Mouse (Mus musculus) neural tube, embryonic 12.5 days (tissue): Measurements from ENCODE around the gene Cd2. TPM values are rescaled to one million over a fixed set of nuclear protein-coding genes. Genes with fewer than 3 reads are reported as not detected.

ENCODE experiments used
- ATAC-seq: fragments of 200-750 bp; cut with Nextera tagmentation; 2 replicates; pipeline ENCODE4 v1.8.0; 2017; ENCODE audit warnings: low read depth, mild to moderate bottlenecking, moderate TSS enrichment, moderate library complexity; ENCODE audit not compliant: low FRiP score
- H3K27ac ChIP-seq: fragments of 300-500 bp; sonication (generic); 2 replicates; pipeline ENCODE4 v1.5.1; 2016
- H3K27me3 ChIP-seq: fragments of 300-500 bp; sonication (generic); replicated peaks from 2 replicates; pipeline ENCODE4 v1.6.1; 2016; ENCODE audit warnings: mild to moderate bottlenecking
- H3K36me3 ChIP-seq: fragments of 300-500 bp; sonication (generic); 2 replicates; pipeline ENCODE4 v1.6.1; 2016; ENCODE audit warnings: mild to moderate bottlenecking
- H3K4me1 ChIP-seq: fragments of 300-500 bp; sonication (generic); 2 replicates; pipeline ENCODE4 v1.6.1; 2016
- H3K4me2 ChIP-seq: fragments of 300-500 bp; sonication (generic); replicated peaks from 2 replicates; pipeline ENCODE4 v1.6.1; 2016; ENCODE audit warnings: mild to moderate bottlenecking
- H3K4me3 ChIP-seq: fragments of 300-500 bp; sonication (generic); 2 replicates; pipeline ENCODE4 v1.5.1; 2016
- H3K9ac ChIP-seq: fragments of 300-500 bp; sonication (generic); 2 replicates; pipeline ENCODE4 v1.6.1; 2016; ENCODE audit warnings: mild to moderate bottlenecking
- H3K9me3 ChIP-seq: fragments of 300-500 bp; sonication (generic); 2 replicates; pipeline ENCODE4 v1.6.1; 2016; ENCODE audit warnings: mild to moderate bottlenecking
- WGBS: fragments of 180-500 bp; shearing (Covaris S2); methylation state at CpG from one replicate; pipeline ENCODE4 v1.1.7; 2016; 5-methylcytosine and 5-hydroxymethylcytosine counted together
- polyA plus RNA-seq: library from polyadenylated mRNA; unstranded; fragments of >200 nt; fragmentation: Nextera tagmentation; extraction: Ambion mirVana; gene quantifications from 2 replicates; pipeline ENCODE4 v1.2.1, GENCODE M21; 2016

Gene Cd2
- polyA plus RNA-seq, 1 experiment from 2014 or later: not detected

DNA sequence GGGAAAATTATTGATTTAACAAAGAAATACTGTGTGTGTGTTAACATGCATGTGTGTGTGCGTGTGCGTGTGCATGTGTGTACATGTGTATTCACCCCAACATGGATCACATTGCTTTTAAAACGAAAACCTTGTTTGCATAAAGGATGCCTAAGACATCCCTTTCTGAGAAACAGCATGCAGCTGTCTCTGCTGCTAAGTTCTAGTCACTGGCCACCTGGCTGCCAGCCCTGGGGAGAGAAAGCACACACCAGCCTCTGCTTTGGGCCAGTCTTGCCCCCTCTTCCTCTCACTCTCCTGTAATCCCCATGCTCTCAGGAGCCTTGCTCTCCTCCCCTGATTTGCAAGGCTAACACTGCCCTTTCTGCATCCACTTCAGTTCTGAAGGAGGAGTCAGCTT lies 1.7 kb upstream of the Cd2 start:
- no peak overlapping the region for H3K4me3 ChIP-seq
- no peak overlapping the region for H3K27ac ChIP-seq
- H3K9me3 ChIP-seq: no peaks in the 10 kb centered on the region
- no peaks in the 10 kb centered on the region for H3K36me3 ChIP-seq
- no peak overlapping the region for H3K9ac ChIP-seq
- H3K4me2 ChIP-seq: no peak overlapping the region
- ATAC-seq: no peak
- H3K27me3 ChIP-seq: no peaks in the 10 kb centered on the region
- 88% methylated on average over 3 of the region's 3 CpGs for WGBS
- no peaks in the 10 kb centered on the region for H3K4me1 ChIP-seq

- no peaks in the 10 kb centered on the region for H3K36me3 ChIP-seq
- H3K9me3 ChIP-seq: no peaks in the 10 kb centered on the region
- H3K9ac ChIP-seq: no peak overlapping the region
- 89% methylated on average over 12 of the region's 12 CpGs for WGBS
- no peak for ATAC-seq
- H3K4me3 ChIP-seq: no peak overlapping the region
- no peak overlapping the region for H3K27ac ChIP-seq
- no peaks in the 10 kb centered on the region for H3K4me1 ChIP-seq
- no peak overlapping the region for H3K4me2 ChIP-seq
- no peaks in the 10 kb centered on the region for H3K27me3 ChIP-seq
These were observed 1.1 kb downstream of the Cd2 start for GRCm38 (mm10) chr3:101286336-101287325.

GRCm38 (mm10) chr3:101285851-101286250 lies 1.9 kb downstream of the Cd2 start:
- no peak overlapping the region for H3K4me2 ChIP-seq
- no peaks in the 10 kb centered on the region for H3K27me3 ChIP-seq
- H3K9me3 ChIP-seq: no peaks in the 10 kb centered on the region
- no peaks in the 10 kb centered on the region for H3K36me3 ChIP-seq
- no peak overlapping the region for H3K9ac ChIP-seq
- H3K4me3 ChIP-seq: no peak overlapping the region
- 93% methylated on average over 12 of the region's 12 CpGs for WGBS
- no peak overlapping the region for H3K27ac ChIP-seq
- peaks cover 2% of the 10 kb centered on the region for H3K4me1 ChIP-seq
- no peak for ATAC-seq

DNA sequence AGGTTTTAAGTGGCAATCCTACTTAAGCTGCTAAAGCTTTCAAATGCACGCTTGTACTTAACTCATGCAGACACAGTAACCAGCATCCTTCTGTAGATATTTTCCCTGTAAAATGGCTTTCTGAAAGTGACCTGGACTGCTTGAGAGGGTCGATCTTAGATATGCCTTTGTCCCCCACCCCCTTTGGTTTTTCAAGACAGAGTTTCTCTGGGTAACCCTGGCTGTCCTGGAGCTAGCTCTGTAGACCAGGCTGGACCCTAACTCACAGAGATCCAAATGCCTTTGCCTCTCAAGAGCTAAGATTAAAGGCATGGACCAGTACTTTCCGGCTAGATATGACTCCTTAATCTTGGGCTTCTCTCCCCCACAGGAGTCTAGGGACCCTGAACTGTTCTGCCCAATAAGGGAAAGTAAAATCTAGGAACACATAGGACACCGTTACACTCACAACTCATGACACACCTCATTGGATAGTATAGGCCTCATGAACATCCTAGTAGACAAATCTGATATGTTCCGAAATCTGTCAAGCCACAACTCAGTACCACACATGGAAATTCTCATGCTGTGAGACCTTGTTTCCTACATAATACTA lies 2.6 kb downstream of the Cd2 start:
- 94% methylated on average over 5 of the region's 5 CpGs for WGBS
- no peak overlapping the region for H3K4me3 ChIP-seq
- ATAC-seq: no peak
- peaks cover 4% of the 10 kb centered on the region for H3K4me1 ChIP-seq
- no peaks in the 10 kb centered on the region for H3K27me3 ChIP-seq
- no peak overlapping the region for H3K27ac ChIP-seq
- H3K9ac ChIP-seq: no peak overlapping the region
- H3K4me2 ChIP-seq: no peak overlapping the region
- H3K36me3 ChIP-seq: no peaks in the 10 kb centered on the region
- no peaks in the 10 kb centered on the region for H3K9me3 ChIP-seq

GRCm38 (mm10) chr3:101283869-101284706 lies 3.7 kb downstream of the Cd2 start:
- WGBS: 88% methylated on average over 13 of the region's 13 CpGs
- Histone ChIP-seq H3K9ac (no peak overlapping the region), H3K4me3 (no peak overlapping the region), H3K4me2 (no peak overlapping the region), H3K4me1 (peaks cover 4% of the 10 kb centered on the region), H3K27ac (no peak overlapping the region), H3K36me3 (no peaks in the 10 kb centered on the region), H3K27me3 (no peaks in the 10 kb centered on the region), H3K9me3 (no peaks in the 10 kb centered on the region)
- no peak for ATAC-seq

- Histone ChIP-seq H3K27me3 (no peaks in the 10 kb centered on the region), H3K9me3 (no peaks in the 10 kb centered on the region), H3K27ac (no peak overlapping the region), H3K9ac (no peak overlapping the region), H3K4me3 (no peak overlapping the region), H3K36me3 (no peaks in the 10 kb centered on the region), H3K4me2 (no peak overlapping the region), H3K4me1 (peaks cover 4% of the 10 kb centered on the region)
- no peak for ATAC-seq
- WGBS: 79% methylated on average over 4 of the region's 4 CpGs
These were observed 4.3 kb downstream of the Cd2 start for GRCm38 (mm10) chr3:101283441-101283840.

DNA sequence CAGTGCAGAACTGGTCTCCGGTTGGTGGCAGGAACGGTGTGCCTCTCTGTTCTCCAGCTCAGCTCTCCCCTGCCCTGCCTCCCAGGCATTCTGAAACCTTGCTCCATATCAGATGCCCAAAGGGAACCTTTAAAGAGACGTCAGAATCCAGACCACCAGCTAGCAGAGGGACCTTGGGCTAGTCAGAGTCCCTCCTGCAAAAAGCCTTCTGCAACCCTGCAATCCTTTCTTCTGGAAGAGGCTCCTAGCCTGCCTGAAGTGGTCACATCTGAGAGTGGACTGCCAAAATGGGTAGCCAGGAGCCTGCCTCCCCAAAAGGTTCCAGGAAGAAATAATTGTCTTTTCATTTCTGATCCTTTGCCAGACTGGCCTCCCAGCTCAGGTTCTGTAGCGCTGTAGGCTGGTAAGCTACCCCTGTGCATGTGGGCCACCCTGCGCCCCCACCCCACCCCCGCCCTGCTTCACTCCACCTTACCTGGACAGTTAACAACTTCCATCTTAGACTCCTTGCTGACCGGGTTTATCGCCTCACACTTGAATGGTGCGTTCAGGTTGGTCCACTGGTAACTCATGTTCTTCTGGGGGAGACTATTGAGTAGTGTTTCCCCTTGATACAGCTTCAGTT lies 5.1 kb downstream of the Cd2 start:
- H3K9ac ChIP-seq: no peak overlapping the region
- H3K4me3 ChIP-seq: no peak overlapping the region
- no peak for ATAC-seq
- H3K36me3 ChIP-seq: no peaks in the 10 kb centered on the region
- WGBS: 87% methylated on average over 9 of the region's 9 CpGs
- H3K27me3 ChIP-seq: no peaks in the 10 kb centered on the region
- H3K27ac ChIP-seq: no peak overlapping the region
- no peaks in the 10 kb centered on the region for H3K9me3 ChIP-seq
- no peak overlapping the region for H3K4me2 ChIP-seq
- H3K4me1 ChIP-seq: peaks cover 4% of the 10 kb centered on the region

DNA sequence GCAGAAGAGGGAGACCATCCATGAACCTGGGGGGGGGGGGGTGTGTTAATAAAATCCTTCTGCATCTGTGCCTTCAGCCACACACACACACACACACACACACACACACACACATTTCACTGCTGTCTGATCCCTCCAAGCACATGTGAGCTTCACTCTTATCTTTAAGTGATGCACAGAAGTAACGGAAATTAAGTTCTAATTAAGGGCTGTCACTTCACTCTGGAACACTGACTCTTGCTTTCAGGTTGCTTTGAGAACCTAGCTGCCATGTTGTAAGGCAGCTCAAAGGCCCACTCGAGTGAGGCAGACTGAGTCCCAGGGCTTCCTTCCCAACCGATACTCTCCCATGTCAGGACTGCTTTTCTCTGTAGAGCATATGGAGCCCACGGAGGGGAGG lies 5.9 kb downstream of the Cd2 start:
- no peak overlapping the region for H3K4me2 ChIP-seq
- no peak overlapping the region for H3K9ac ChIP-seq
- no peak overlapping the region for H3K4me3 ChIP-seq
- no peak for ATAC-seq
- WGBS: 76% methylated on average over 4 of the region's 4 CpGs
- no peaks in the 10 kb centered on the region for H3K9me3 ChIP-seq
- H3K27ac ChIP-seq: no peak overlapping the region
- H3K4me1 ChIP-seq: peaks cover 4% of the 10 kb centered on the region
- no peaks in the 10 kb centered on the region for H3K27me3 ChIP-seq
- no peaks in the 10 kb centered on the region for H3K36me3 ChIP-seq

DNA sequence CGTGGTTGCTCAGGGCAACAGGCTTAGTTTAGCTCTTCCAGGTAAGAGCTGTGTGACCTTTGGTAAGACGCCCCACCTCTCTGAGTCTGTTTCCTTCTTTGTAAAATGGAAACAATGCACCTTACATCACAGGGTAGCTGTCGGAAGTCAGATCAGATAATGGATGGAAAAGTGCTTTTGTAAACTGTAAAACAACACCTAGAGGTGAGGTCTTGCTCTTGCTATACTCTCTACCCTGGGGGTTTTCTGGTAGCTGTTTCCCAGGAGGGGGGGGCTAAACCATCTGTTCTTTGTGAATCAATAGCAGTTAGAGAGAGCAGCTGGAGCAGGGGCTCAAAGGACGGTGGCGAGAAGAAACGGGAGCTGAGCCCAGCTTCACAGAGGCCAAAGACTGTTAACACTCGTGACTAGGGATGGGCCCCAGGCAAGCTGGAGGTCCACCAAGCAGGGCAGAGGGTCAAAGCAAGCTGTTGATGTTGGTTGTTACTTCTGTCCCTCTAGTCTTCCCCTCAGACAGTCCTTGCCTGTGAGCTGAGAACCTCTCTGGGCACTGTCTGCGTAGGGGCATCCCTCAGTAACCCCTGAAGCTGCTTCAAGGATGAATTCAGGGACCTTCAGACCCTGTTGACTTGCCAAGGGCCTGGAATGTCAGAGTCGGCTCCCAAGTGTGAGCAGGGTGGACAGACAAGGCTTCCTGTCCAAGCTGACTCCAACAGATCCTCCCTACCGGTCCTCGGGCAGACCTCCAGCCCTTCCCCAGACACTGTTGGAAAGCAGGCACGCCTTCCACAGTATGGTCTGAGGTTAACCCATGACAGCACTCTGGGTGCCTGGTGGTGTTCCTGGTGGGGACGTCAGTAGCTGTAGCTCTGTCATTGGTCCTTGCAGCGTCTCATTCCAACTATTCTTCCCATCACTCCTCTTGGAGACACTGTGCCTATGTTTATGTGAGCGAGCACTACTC lies 7.1 kb downstream of the Cd2 start:
- no peaks in the 10 kb centered on the region for H3K27me3 ChIP-seq
- 58% methylated on average over 15 of the region's 15 CpGs for WGBS
- no peak for ATAC-seq
- no peaks in the 10 kb centered on the region for H3K9me3 ChIP-seq
- no peak overlapping the region for H3K27ac ChIP-seq
- peaks cover 4% of the 10 kb centered on the region for H3K4me1 ChIP-seq
- no peak overlapping the region for H3K4me2 ChIP-seq
- no peak overlapping the region for H3K9ac ChIP-seq
- no peaks in the 10 kb centered on the region for H3K36me3 ChIP-seq
- no peak overlapping the region for H3K4me3 ChIP-seq

DNA sequence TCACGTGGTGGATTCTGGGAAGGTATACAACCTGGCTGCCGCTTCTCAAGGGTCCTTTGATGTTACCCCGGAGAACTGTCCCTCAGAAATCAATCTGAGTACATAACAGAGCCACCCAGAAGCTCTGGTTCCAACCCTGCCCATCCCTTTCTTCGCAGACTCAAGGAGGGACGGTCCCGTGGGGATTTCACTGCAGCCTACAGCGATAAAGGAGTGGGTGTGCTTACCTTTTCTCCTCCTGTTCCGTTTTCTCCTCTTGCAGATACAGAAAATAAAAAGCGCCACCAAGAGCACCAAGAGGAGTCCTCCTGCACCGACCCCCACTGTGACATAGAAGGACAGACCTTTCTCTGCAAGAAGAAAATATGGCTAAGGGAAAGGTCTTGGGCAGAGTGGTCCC lies 8.2 kb downstream of the Cd2 start:
- H3K4me1 ChIP-seq: peaks cover 4% of the 10 kb centered on the region
- no peaks in the 10 kb centered on the region for H3K27me3 ChIP-seq
- WGBS: 80% methylated on average over 10 of the region's 10 CpGs
- H3K9ac ChIP-seq: no peak overlapping the region
- ATAC-seq: no peak
- no peaks in the 10 kb centered on the region for H3K36me3 ChIP-seq
- no peak overlapping the region for H3K27ac ChIP-seq
- H3K4me2 ChIP-seq: no peak overlapping the region
- no peaks in the 10 kb centered on the region for H3K9me3 ChIP-seq
- H3K4me3 ChIP-seq: no peak overlapping the region

DNA sequence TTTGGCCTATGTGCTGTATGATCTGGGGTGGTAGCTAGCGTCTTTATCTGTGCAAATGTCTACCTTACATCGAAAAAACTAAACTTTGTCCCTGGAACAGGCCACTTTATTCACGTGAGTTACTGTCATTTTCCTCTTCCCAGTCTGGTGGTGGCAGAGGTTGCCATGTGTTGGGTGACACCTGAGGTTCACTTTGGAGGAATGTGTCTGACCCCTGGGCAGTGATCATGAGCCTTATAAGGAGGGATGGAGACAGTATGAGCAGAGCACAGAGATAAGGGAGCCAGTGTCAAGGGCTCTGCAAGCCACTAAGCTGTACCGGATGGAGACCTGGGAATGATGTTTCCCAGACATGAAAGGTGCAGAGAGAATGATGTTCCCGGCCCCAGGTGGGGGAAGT lies 9.3 kb downstream of the Cd2 start:
- H3K4me1 ChIP-seq: peaks cover 4% of the 10 kb centered on the region
- WGBS: 88% methylated on average over 5 of the region's 5 CpGs
- no peak for ATAC-seq
- no peak overlapping the region for H3K9ac ChIP-seq
- H3K27me3 ChIP-seq: no peaks in the 10 kb centered on the region
- no peaks in the 10 kb centered on the region for H3K9me3 ChIP-seq
- H3K27ac ChIP-seq: no peak overlapping the region
- no peak overlapping the region for H3K4me2 ChIP-seq
- no peak overlapping the region for H3K4me3 ChIP-seq
- no peaks in the 10 kb centered on the region for H3K36me3 ChIP-seq
